Mouse (Mus musculus) mouse trophoblast stem cell (cell line): ENCODE results near the gene Isyna1.

Experiments
- in situ Hi-C, 2 experiments: fragments of 300-500 bp; cut with MseI, MboI; formaldehyde crosslinking; loops; 2 replicates in 1 of 2; 3 replicates in 1 of 2; pipeline ENCODE4 v1.15.1; 2025

The Isyna1 gene

DNA sequence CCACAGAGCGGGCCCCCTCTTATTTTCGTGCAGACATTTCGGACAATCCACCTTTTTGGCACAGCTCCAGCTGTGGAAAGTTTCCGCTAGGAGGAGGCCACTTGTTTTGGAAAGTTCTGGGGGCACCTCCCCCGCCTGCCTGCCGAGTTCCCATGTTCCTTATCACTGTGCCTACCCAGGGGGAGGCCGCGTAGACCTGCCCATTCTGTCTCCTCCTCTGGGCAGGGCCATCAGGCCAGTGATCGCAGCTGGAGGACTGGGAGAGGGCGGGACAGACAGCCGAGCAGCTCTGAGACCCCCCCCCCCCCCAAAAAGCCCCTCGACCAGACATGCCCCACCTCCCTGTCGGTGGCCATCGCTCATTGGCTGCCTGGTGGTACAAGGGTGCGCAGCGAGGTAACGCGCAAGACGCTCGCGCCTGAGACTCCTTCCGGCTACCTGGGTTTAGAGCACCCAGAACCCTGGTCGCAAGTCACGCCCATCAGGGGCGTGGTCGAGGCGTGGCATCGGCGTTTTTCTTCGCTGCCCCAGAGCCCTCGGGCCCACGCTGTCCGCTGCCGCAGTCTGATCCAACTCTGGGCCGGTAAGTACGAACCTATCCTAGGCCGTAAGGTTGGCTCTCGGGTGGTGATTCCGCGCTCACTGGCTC lies at the start of gene Isyna1:
Isyna1 (plus strand) TSS at position 413 of the 649 bp plus-strand sequence.
- in situ Hi-C loops: no loop called here

DNA sequence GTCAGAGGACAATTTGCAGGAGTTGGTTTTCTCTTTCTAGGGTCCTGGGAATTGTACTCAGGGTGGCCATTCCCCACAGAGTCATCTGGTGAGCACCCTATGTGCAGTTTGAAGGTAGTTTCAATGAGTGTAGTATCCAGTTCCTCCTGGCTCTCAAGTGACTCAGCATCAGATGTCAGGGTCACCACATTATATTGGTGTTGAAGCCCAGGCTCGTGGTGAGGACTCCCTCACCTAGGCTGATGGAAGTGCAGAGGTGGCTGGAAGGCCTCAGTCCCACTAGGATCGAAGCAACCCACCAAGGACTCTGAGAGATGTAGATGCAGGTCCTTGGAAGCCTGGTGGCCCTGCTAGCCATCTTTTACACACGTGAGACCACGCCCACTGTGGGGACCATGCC lies 47.8 kb upstream of the Isyna1 start:
- in situ Hi-C loops: loop anchor here in 1 of 2 experiments (5.0 kb wide), 1 partner anchor 41 kb away; no protein-coding TSS in a partner anchor

GRCm38 (mm10) chr8:70547762-70548161 lies 46.4 kb upstream of the Isyna1 start:
- in situ Hi-C loops: loop anchor here in 1 of 2 experiments (5.0 kb wide), 1 partner anchor 40 kb away; no protein-coding TSS in a partner anchor

- in situ Hi-C loops: loop anchor here in 1 of 2 experiments (5.0 kb wide), 1 partner anchor 38 kb away; no protein-coding TSS in a partner anchor
These were observed 44.6 kb upstream of the Isyna1 start for GRCm38 (mm10) chr8:70549412-70550184.

- in situ Hi-C loops: no loop called here
These were observed 42.5 kb upstream of the Isyna1 start for GRCm38 (mm10) chr8:70551558-70552161.

DNA sequence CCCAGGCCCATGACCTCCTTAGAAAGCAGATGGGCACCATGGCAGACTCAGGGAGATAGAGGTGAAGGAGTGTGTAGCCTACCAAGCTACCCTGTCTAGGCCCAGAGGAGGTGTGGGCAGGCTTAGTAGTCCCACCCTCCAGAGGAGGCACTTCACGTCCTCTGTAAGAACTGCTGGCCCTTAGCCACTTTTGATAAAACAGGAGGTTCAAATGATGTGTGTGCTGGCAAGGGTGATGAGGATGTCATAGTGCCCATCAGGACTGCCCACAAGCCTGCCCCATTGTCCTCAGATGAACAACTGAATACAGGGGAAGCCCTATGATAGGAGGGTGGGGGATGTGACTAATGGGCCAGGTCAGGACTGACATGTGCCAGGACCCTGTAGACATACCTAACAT lies 41.3 kb upstream of the Isyna1 start:
- in situ Hi-C loops: no loop called here

DNA sequence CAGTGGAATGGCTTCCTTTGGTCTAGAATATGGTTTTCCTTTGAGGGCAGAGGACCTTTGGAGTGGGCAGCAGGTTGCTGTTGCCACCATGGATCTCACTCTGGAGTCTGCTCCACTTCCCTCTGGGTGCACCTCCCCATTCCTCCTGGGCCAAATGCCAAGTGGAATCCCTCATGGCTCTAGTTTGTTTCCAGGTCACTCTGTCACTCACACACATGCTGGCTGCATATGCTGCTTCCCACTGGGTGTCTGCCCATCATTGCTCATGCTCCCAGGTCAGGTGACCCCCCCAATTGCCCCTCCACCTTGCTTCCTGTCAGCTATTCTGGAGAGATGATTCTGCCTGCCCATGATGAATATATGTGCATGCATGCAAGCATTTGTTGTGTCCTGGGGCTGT lies 40.4 kb upstream of the Isyna1 start:
- in situ Hi-C loops: no loop called here

GRCm38 (mm10) chr8:70555079-70555747 lies 39.0 kb upstream of the Isyna1 start:
- in situ Hi-C loops: no loop called here

- in situ Hi-C loops: no loop called here
These were observed 35.8 kb upstream of the Isyna1 start for GRCm38 (mm10) chr8:70558334-70558733.

DNA sequence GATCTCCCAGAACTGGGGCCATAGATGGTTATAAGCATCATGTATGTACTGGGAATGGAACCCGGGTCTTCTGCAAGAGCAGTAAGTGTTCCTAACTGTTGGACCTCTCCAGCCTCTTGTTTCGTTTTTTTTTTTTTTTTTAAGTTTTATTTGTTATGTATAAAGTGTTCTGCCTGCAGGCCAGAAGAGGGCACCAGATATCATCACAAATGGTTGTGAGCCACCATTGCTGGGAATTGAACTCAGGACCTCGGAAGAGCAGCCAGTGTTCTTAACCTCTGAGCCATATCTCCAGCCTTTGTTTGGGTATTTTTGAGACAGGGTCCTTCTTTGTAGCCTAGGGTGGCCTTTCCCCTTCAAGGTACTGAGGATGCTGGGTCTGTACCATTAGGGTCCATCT lies 35.2 kb upstream of the Isyna1 start:
- in situ Hi-C loops: no loop called here

DNA sequence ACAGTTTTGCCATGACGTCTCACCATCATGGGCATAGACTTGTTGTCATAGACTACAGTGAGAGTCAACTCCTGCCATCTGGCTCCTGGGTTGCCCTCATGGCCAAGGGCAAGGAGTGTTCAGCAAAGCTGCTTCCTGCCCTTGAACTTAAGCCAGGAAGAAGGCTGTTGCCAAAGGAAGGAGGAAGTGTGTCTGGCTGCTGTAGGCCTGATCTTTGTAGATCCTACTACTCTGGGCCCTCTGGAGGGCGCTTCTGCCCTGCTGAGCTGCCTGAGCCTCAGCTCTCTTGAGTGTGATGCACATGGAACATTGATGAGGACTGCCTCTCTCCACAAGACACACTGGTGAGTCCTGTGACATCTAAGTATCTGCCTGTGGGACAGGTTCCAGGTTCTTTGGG lies 34.1 kb upstream of the Isyna1 start:
- in situ Hi-C loops: no loop called here

DNA sequence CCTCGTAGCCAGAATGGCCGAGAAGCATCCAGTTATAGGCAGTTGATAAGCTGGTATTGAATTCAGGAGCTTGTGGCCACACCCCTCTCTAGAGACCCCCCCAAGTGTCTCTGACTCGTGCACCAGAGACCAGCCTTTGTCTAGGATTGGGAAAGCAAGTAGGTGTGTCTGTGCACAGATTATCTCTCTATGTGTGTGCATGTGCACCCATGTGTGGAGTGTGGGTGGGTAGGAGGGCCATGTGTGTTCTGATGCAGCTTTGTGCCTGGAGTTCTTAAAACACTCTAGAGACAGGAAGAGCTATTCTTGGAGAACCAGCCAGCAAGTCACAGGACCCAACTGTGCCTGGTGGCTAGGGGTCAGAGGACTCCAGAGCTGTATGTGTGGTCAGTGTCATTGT lies 33.6 kb upstream of the Isyna1 start:
- in situ Hi-C loops: no loop called here

- in situ Hi-C loops: no loop called here
These were observed 32.8 kb upstream of the Isyna1 start for GRCm38 (mm10) chr8:70561357-70561756.

DNA sequence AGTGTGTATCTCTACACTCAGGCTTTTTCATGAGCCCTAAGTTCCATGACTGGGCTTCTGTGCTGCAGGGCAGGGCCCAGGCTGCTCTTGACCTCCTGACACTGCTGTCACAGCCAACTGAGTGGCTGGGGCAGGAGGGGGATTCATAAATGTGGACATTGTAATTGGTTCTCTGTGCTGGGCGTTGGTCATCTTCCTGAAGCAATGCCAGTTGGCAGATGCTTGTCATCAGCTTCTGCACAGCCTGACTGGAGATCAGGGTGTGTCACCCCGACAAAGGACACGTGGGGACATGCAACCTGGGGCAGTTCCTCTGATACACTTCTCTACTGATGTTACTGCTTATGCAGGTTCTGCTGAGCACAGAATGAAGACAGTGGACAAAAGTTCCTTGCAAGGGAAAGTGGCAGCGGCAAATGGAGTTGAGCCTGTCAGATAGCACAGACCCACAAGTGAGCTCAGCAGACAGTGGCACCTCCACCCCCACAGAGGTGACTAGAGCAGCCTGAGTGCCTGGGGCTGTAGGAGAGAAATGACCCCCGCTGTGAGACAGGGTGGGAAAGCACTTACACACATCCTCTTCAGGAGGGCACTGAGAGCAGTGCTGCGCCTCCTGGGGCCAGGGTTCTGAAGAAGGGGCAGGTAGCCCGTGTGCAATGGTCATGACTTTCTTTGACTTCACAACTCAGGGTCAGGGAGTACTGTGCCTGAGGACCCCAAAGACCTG lies 32.2 kb upstream of the Isyna1 start:
- in situ Hi-C loops: no loop called here

GRCm38 (mm10) chr8:70562802-70563201 lies 31.4 kb upstream of the Isyna1 start:
- in situ Hi-C loops: no loop called here

DNA sequence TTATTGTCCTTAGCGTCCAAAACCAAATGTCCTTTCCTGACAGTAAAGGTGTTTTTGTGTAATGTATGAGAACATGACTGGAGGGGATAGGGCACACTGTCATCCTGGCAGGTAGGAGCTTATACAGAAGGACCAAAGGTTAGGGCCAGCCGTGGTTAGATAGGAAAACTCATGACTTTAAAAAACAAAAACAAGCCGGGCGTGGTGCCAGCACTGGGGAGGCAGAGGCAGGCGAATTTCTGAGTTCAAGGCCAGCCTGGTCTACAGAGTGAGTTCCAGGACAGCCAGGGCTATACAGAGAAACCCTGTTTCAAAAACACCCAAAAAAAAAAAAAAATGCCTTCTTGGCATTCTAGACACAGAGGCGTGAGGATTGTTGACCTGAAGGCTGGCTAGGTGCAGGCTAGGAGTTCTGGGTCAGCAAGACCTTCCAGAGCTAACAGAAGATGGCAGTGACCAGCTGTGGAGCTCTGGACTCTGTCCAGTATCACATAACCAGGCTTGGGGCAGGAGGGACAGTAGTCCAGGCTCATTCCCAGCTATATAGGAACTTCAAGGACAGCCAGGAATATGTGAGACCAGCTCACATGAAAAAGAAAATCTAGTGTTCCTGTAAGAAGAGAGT lies 30.3 kb upstream of the Isyna1 start:
- in situ Hi-C loops: no loop called here

- in situ Hi-C loops: no loop called here
These were observed 29.4 kb upstream of the Isyna1 start for GRCm38 (mm10) chr8:70564696-70565235.

DNA sequence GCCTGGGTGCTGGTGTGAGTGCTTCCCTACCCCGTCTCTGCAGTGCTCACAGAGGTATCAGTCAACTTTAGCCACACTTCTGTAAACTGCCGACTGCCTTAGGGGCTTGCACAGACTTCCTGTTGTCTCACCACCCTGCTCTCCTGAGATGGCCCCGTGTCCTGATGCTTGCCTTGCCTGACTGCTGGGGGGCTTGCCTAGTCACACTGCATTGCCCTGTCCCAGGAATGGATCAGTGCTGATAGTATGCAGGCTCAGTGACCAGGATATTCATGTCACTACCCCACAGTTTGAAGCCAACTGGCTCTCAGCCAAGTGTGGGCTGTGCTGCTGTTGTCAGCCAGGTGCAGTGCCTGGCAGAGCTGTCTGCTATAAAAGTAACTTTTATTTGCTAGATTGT lies 28.6 kb upstream of the Isyna1 start:
- in situ Hi-C loops: no loop called here

GRCm38 (mm10) chr8:70570360-70570759 lies 23.8 kb upstream of the Isyna1 start:
- in situ Hi-C loops: loop anchor here in 1 of 2 experiments (5.0 kb wide), 1 partner anchor 827 kb away; the partner anchor contains the start of genes Babam1 and Ushbp1

DNA sequence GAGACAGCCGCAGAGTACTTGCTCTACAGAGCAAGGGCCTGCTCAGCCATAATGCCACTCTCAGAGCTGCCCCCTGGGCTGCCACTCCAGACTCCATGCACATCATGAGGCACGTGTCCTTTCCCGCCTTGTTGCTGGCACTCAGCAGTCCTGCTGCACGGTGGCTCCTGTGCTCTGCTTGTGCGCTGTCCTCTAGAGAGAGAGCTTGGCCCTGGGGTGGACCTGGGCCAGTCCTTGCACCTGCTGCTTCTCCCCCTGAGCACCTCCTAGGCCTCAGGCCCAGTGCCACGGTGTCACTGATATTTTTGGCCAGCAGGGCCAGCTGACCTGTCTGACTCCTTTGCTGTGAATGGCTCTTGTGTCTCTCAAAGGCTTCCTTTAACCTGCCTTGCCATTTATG lies 23.2 kb upstream of the Isyna1 start:
- in situ Hi-C loops: loop anchor here in 1 of 2 experiments (5.0 kb wide), 1 partner anchor 826 kb away; the partner anchor contains the start of genes Babam1 and Ushbp1
